Mouse (Mus musculus): ENCODE measurements at regions not wholly inside any gene's neighbourhood (a gene's known extent, or its start where the extent isn't known, plus 50 kb on each side); places are given as distances from the start of the nearest gene placed in this dataset.
A peak's percentile ranks its signal among the peaks of the same experiment; 100 is the strongest.

- Histone ChIP-seq H3K9ac (ENCODE audit: low read depth, low read length) (no peak overlapping the region), H3K36me3 (ENCODE audit: control insufficient read depth, insufficient read depth, low read length) (peaks cover 11% of the 10 kb centered on the region), H3K4me3 (no peak overlapping the region), H3K79me2 (replicated peaks; ENCODE audit: control insufficient read depth, insufficient read depth, low read length) (no peaks in the 10 kb centered on the region), H3K27me3 (ENCODE audit: control insufficient read depth, insufficient read depth, low read length) (no peaks in the 10 kb centered on the region), H3K4me1 (ENCODE audit: control insufficient read depth, insufficient read depth, low read length) (peaks cover 15% of the 10 kb centered on the region), H3K27ac (peak overlapping the region; percentile 15)
- intact Hi-C loops (cut with DNase I), result loop anchor here (5.0 kb wide), 3 partner anchors 125 to 240 kb away; no protein-coding TSS in a partner anchor
- WGBS, result 87% methylated on average over 11 of the region's 11 CpGs
- no peak for DNase-seq
- no peak for TF ChIP-seq CTCF (IDR thresholded peaks at IDR 0.05)
- no peak for TF ChIP-seq POLR2A (IDR thresholded peaks at IDR 0.05; ENCODE audit: insufficient read depth, low read depth, low read length)
- TF ChIP-seq EP300 (IDR thresholded peaks at IDR 0.05; ENCODE audit: insufficient read depth, low read depth, low read length), result no peak
Observed at GRCm38 (mm10) chr13:111957674-111958273, 149.0 kb upstream of the Map3k1 start.

- H3K9ac ChIP-seq (ENCODE audit: low read depth, low read length), result no peak overlapping the region
- H3K79me2 ChIP-seq (replicated peaks; ENCODE audit: control insufficient read depth, insufficient read depth, low read length), result no peaks in the 10 kb centered on the region
- H3K27ac ChIP-seq, result peak overlapping the region; percentile 15; the same call in 1 of the 2 replicates
- peaks cover 10% of the 10 kb centered on the region for H3K4me1 ChIP-seq (ENCODE audit: control insufficient read depth, insufficient read depth, low read length)
- intact Hi-C loops (cut with DNase I), result loop anchor here (5.0 kb wide), 3 partner anchors 124 to 239 kb away; no protein-coding TSS in a partner anchor
- H3K4me3 ChIP-seq, result no peak overlapping the region
- no peak for DNase-seq
- whole genome bisulfite sequencing, result 100% methylated on average over 1 of the region's 1 CpGs
- H3K36me3 ChIP-seq (ENCODE audit: control insufficient read depth, insufficient read depth, low read length), result peaks cover 8% of the 10 kb centered on the region; the same call in 1 of the 2 replicates
- no peaks in the 10 kb centered on the region for H3K27me3 ChIP-seq (ENCODE audit: control insufficient read depth, insufficient read depth, low read length)
- TF ChIP-seq EP300 (IDR thresholded peaks at IDR 0.05; ENCODE audit: insufficient read depth, low read depth, low read length) (no peak), CTCF (IDR thresholded peaks at IDR 0.05) (no peak), POLR2A (IDR thresholded peaks at IDR 0.05; ENCODE audit: insufficient read depth, low read depth, low read length) (no peak)
Observed at GRCm38 (mm10) chr13:111958421-111958820, 149.6 kb upstream of the Map3k1 start.

- no peak overlapping the region for H3K4me3 ChIP-seq
- no peak overlapping the region for H3K27ac ChIP-seq
- peaks cover 6% of the 10 kb centered on the region; the same call in 1 of the 2 replicates for H3K36me3 ChIP-seq (ENCODE audit: control insufficient read depth, insufficient read depth, low read length)
- WGBS, result 100% methylated on average over 2 of the region's 2 CpGs
- intact Hi-C loops (cut with DNase I), result loop anchor here (5.0 kb wide), 2 partner anchors 37 to 297 kb away; no protein-coding TSS in a partner anchor
- TF ChIP-seq CTCF (IDR thresholded peaks at IDR 0.05), result peak; percentile 36
- TF ChIP-seq POLR2A (IDR thresholded peaks at IDR 0.05; ENCODE audit: insufficient read depth, low read depth, low read length), result no peak
- H3K79me2 ChIP-seq (replicated peaks; ENCODE audit: control insufficient read depth, insufficient read depth, low read length), result no peaks in the 10 kb centered on the region
- H3K4me1 ChIP-seq (ENCODE audit: control insufficient read depth, insufficient read depth, low read length), result peaks cover 6% of the 10 kb centered on the region
- H3K27me3 ChIP-seq (ENCODE audit: control insufficient read depth, insufficient read depth, low read length), result no peaks in the 10 kb centered on the region
- no peak for DNase-seq
- H3K9ac ChIP-seq (ENCODE audit: low read depth, low read length), result no peak overlapping the region
Observed at GRCm38 (mm10) chr13:111960036-111960435, 151.2 kb upstream of the Map3k1 start.

- H3K4me3 ChIP-seq, result no peak overlapping the region
- H3K79me2 ChIP-seq (replicated peaks; ENCODE audit: control insufficient read depth, insufficient read depth, low read length), result no peaks in the 10 kb centered on the region
- 88% methylated on average over 6 of the region's 6 CpGs for WGBS
- H3K36me3 ChIP-seq (ENCODE audit: control insufficient read depth, insufficient read depth, low read length), result peaks cover 4% of the 10 kb centered on the region; the same call in 1 of the 2 replicates
- no peaks in the 10 kb centered on the region for H3K27me3 ChIP-seq (ENCODE audit: control insufficient read depth, insufficient read depth, low read length)
- no peak overlapping the region for H3K27ac ChIP-seq
- peaks cover 3% of the 10 kb centered on the region; the same call in 1 of the 2 replicates for H3K4me1 ChIP-seq (ENCODE audit: control insufficient read depth, insufficient read depth, low read length)
- intact Hi-C loops (cut with DNase I), result loop anchor here (5.0 kb wide), 2 partner anchors 36 to 296 kb away; no protein-coding TSS in a partner anchor
- TF ChIP-seq EP300 (IDR thresholded peaks at IDR 0.05; ENCODE audit: insufficient read depth, low read depth, low read length), result no peak
- no peak for TF ChIP-seq POLR2A (IDR thresholded peaks at IDR 0.05; ENCODE audit: insufficient read depth, low read depth, low read length)
- no peak for TF ChIP-seq CTCF (IDR thresholded peaks at IDR 0.05)
- DNase-seq, result no peak
- no peak overlapping the region for H3K9ac ChIP-seq (ENCODE audit: low read depth, low read length)
Observed at GRCm38 (mm10) chr13:111961423-111961822, 152.6 kb upstream of the Map3k1 start.

GRCm38 (mm10) chr13:111962155-111962554 is 153.4 kb upstream of the Map3k1 start:
- Histone ChIP-seq H3K4me1 (ENCODE audit: control insufficient read depth, insufficient read depth, low read length) (peaks cover 3% of the 10 kb centered on the region; the same call in 1 of the 2 replicates), H3K27ac (no peak overlapping the region), H3K79me2 (replicated peaks; ENCODE audit: control insufficient read depth, insufficient read depth, low read length) (no peaks in the 10 kb centered on the region), H3K4me3 (no peak overlapping the region), H3K36me3 (ENCODE audit: control insufficient read depth, insufficient read depth, low read length) (no peaks in the 10 kb centered on the region), H3K9ac (ENCODE audit: low read depth, low read length) (no peak overlapping the region), H3K27me3 (ENCODE audit: control insufficient read depth, insufficient read depth, low read length) (no peaks in the 10 kb centered on the region)
- DNase-seq, result no peak
- intact Hi-C loops (cut with DNase I), result loop anchor here (5.0 kb wide), 2 partner anchors 35 to 295 kb away; no protein-coding TSS in a partner anchor
- WGBS, result 100% methylated on average over 4 of the region's 4 CpGs
- TF ChIP-seq EP300 (IDR thresholded peaks at IDR 0.05; ENCODE audit: insufficient read depth, low read depth, low read length), result no peak
- no peak for TF ChIP-seq CTCF (IDR thresholded peaks at IDR 0.05)
- no peak for TF ChIP-seq POLR2A (IDR thresholded peaks at IDR 0.05; ENCODE audit: insufficient read depth, low read depth, low read length)

GRCm38 (mm10) chr13:111966113-111966512 is 157.3 kb upstream of the Map3k1 start:
- TF ChIP-seq POLR2A (IDR thresholded peaks at IDR 0.05; ENCODE audit: insufficient read depth, low read depth, low read length), result no peak
- no peak for TF ChIP-seq CTCF (IDR thresholded peaks at IDR 0.05)
- TF ChIP-seq EP300 (IDR thresholded peaks at IDR 0.05; ENCODE audit: insufficient read depth, low read depth, low read length), result no peak
- no peak overlapping the region for H3K4me3 ChIP-seq
- intact Hi-C loops (cut with DNase I), result no loop called here
- H3K9ac ChIP-seq (ENCODE audit: low read depth, low read length), result no peak overlapping the region
- H3K79me2 ChIP-seq (replicated peaks; ENCODE audit: control insufficient read depth, insufficient read depth, low read length), result no peaks in the 10 kb centered on the region
- peaks cover 2% of the 10 kb centered on the region; the same call in 1 of the 2 replicates for H3K36me3 ChIP-seq (ENCODE audit: control insufficient read depth, insufficient read depth, low read length)
- no peak for DNase-seq
- peaks cover 4% of the 10 kb centered on the region for H3K4me1 ChIP-seq (ENCODE audit: control insufficient read depth, insufficient read depth, low read length)
- WGBS, result 81% methylated on average over 6 of the region's 6 CpGs
- peak overlapping the region; percentile 17 for H3K27ac ChIP-seq
- H3K27me3 ChIP-seq (ENCODE audit: control insufficient read depth, insufficient read depth, low read length), result no peaks in the 10 kb centered on the region

Data from heart, adult 2 months (tissue).